Mouse (Mus musculus) layer of hippocampus, postnatal 36 days (tissue): Measurements from ENCODE around the gene Map4. TPM values are rescaled to one million over a fixed set of nuclear protein-coding genes. Genes with fewer than 3 reads are reported as not detected.
"Not testable (repeated sequence)": the region's sequence is repeated elsewhere in the genome, so short reads cannot be mapped to it uniquely, and the experiment has no call there.

ENCODE experiments used
- DNase-seq, 2 experiments: peaks; one replicate each; pipeline ENCODE4 v3.0.0; 2022
- total RNA-seq, 2 experiments: library from RNA; stranded (reverse); gene quantifications; 2 replicates each; pipeline ENCODE4 v1.2.3; 2021

The Map4 gene
- total RNA-seq, 2 experiments from 2014 or later: 555 to 604 TPM

DNA sequence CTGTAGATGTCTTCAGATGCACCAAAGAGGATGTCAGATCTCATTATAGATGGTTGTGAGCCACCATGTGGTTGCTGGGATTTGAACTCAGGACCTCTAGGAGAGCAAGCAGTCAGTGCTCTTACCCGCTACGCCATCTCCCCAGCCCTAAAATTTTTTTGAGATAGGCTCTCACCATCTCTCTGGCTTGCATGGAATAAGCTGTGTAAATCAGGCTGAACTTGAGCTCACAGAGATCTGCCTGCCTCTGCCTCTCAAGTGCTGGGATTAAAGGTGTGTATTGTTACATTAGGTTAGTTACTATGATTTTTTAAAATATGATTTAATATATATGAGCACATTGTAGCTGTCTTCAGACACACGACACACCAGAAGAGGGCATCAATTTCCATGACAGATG lies 2.1 kb upstream of the Map4 start:
- no peak for DNase-seq

DNA sequence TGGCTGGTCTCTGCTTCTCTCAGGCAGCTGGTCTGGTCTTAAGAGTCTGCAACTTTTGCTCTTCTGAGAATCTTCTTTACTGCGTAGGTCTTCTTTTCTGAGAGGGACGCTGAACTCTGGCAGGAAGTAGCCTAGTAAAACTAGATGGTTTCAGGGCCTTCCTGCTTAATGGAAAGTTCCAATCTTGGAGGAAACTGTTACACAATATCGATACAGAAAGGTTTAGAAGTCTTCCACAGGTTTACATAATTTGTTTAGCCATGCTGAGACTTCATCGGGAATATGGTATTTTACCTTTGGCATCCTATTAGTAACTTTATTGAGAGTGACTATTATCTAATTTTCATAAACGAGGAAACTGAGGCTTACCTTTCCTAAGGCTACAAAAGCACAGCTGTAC lies 1.2 kb upstream of the Map4 start:
- DNase-seq: no peak

DNA sequence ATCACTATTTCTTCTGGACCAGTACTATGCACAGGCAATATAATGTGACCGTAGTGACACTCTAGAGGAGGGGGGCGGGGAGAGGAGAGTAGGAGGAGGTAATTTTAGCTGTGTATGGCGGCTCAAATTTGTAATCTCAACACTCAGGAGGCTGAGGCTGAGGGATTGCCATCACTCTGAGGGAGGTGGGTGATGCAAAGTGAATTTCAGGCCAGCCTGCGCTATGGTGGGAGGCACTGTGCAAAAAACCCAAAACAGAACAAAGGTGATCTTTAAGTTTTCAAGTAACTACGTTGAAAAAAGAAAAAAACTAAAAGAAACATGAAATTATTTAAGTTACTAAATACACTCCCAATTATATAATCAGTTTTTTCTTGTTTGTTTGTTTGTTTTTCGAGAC lies 508 bp upstream of the Map4 start:
- DNase-seq: no peak

DNA sequence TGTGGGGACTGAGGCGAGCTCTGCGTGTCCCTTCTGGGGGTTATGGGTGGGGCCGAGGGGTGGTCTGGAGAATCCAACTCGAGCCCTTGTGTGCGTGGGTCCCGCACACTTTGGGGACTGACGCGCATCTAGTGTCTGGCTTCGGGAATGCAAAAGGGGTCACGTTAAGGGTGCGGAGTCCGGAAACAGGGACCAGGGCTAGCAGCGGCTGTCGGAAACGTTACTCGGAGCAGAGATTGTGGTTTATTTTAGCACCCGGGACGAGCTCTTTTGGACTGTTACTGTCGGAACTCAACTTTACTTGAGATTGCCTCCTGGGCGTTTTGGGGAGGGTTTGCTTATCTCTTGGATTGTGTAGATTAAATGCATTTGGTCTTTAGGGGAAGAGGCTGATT lies 1.1 kb downstream of the Map4 start:
- DNase-seq: peak in 1 of 2 experiments; percentile 13

DNA sequence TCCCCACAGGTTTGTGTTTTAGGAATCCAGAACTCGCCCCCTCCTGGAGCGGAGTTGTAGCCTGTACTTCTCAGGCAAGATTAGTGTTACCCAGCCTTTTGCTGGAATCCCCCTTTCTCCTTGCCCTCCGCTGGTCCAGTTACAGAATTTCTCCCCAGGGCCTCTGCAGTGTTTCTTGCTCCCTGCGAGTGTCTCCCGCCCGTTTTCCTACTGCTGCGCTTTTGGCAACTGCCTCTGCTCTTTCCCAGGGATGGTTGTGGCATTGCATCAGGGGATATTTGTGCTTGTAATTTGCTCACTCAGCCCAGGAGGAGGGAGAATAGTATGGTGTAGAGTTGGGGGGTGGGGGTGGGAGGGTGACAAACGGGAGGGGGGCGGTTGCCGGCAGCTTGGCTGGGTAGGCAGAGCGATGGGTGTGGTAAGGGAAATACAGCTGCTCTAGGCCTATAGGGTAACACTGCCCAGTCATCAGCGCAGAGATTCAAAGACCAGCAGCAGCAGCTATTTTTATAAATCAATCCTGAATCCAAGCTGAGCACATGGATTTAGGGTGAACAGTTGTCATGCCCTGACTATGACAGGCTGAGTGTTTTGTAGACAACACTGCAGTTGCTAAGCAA lies 1.6 kb downstream of the Map4 start:
- DNase-seq: peak; percentile 44 to 47

DNA sequence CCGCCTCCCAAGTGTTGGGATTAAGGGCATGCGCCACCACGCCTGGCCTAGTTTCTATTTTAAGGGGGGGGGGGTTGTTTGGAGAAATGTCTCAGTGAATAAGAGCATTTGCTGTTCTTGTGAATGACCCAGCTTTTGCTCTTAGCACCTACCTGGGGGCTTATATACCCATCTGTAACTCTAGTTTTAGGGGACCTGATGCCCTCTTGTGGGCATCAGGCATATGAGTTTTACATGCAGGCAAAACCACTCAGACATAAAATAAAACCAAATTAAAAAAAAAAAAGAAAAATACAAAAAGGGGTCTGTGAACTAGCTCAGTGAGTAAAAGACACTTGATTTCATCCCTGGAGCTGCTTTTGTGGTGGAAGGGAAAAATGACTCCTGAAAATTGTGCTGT lies 8.1 kb downstream of the Map4 start:
- DNase-seq: no peak

DNA sequence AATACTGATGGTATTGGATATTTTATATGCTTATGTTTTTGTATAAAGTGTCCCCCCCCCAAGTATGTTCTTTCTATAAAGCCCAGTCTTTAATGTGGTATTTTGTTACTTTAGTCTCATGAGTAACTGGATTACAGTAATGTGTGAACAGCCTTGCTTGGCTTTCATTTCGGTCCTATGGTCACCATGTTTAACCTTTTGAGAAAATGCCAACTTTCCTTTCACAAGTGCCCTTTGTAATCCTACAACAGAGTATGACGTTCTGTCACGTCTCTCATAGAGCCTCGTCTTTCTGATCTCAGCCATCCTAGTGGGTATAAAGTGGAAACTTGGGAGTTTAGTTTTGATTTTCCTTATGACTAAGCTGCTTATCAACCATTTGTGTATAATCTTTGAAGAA lies 11.5 kb downstream of the Map4 start:
- DNase-seq: no peak

DNA sequence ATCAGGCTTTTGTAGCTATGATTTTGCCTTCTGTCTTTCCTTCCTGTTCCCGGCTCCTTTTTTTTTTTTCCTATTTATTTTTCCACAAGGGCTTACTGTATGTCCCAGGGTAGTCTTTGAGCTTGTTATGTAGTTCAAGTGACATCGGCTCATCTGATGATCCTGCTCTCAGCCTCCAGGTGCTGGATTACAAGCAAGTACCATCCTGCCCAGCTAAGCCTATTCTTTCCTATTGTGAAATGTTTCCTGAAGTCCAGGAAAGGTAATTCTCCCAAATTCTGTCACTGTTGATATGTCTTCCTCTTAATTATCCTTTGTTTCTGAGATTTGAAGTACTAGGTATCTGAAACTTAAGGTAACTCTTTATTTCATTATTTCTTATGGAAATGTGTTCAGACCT lies 13.5 kb downstream of the Map4 start:
- DNase-seq: no peak

DNA sequence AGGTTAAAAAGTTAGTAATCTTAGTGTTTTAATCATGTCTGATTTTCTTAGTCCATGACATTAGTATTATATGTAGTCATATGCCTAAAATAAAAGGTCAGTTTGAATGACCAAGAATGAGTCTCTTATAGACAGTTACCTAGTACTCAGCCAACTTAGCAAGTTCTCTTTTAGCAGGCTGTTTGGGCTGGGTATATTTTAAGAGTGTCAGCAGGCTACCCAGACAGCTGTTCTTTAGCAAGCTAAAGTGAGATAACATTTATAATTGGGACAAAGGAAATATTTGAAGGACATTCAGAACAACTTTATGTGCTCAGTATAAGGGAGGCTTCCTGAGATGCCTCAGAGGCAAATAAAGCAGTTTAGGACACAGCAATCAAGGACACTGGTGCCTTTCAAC lies 17.3 kb downstream of the Map4 start:
- no peak for DNase-seq

DNA sequence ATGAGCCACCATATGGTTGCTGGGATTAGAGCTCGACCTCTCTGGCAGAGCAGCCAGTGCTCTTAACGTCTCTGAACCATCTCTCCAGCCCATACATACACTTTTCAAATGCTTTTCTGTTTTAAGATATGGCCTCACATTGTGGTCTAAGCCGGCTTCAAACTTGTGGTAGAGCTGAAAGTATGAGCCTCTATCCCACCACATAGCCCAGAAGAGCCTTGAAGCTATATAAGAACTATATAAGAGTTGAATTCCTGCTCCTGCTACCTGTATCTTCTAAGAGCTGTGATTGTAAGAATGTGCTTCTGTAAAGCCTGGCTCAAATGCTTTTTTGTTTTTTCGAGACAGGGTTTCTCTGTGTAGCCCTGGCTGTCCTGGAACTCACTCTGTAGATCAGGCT lies 18.5 kb downstream of the Map4 start:
- no peak for DNase-seq

DNA sequence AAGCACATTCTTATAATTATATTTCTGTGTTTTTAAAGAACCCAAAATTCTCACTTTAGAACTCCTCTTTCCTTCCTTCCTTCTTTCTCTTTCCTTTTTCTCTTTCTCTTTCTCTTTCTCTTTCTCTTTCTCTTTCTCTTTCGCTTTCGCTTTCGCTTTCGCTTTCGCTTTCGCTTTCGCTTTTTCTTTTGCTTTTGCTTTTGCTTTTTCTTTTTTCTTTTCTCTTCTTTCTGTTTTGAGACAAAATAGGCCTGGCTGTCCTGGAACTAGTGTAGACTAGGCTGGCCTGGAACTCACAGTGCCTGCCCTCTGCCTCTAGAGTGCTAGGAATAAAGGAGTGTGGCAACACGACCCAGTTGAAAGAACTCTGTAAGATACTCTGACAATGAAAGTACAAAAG lies 22.3 kb downstream of the Map4 start:
- DNase-seq: no peak

DNA sequence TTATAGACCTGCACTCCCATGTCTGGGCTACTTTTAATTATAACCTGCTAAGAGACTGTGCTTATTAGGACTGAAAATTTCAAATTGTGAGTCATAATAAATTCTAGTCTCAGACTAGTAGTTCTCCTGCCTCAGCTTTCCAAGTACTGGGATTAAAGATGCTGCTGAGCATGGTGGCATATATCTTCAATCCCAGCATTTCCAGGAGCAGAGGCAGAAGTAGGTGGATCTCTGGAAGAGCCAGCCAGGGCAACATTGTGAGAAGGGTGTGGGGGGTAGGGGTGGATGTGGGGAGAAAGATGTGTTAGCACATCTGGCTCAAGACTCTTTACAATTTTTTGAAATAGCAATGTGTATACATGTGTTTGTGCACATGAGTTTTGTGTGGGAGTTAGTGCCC lies 23.4 kb downstream of the Map4 start:
- DNase-seq: no peak

DNA sequence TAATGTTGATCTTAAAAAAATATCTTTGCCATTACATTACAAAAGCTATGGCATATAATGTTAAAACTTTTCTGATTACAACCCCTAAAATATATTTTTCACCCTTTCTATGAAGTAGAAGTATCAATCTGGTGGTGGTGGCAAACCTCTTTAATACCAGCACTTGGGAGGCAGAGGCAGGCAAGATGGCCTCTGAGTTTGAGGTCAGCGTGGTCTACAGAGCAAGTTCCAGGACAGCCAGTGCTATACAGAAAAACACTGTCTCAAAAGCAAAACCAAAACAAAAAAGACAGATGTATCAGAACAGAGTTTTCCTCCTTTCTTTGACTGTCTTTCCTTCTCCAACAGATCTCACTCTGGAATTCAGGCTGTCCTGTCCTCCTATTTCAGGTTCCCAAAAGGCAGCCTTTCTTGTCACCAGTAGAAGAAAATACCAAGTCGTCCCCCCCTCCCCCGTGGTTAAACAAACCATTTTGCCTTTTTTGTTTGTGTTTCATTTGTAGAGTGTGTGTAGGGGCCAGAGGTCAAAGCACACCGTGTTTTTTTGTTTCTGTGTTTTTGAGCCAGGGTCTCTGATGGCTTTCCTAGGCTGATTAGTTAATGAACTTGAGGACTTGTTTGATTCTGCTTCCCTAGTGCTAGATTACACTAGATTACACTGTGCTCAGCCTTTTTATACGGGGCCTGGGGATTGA lies 28.3 kb downstream of the Map4 start:
- DNase-seq: no peak

DNA sequence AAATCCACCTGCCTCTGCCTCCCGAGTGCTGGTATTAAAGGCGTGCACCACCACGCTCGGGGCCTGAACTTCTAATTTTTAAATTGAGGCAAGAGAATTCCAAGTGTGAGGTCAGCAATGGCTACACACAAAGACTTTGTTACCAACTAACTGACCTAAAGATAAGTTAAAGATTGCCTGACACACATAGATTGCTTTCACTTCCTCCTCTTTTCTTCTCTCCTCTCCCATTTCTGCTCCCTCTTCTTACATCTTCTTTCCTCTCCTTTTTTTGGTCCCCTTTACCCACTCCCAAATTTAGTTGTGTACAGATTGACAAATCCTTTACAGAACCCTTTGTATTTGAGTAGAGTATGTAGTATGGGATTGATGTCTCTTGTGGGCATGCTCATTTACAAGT lies 29.3 kb downstream of the Map4 start:
- DNase-seq: no peak

DNA sequence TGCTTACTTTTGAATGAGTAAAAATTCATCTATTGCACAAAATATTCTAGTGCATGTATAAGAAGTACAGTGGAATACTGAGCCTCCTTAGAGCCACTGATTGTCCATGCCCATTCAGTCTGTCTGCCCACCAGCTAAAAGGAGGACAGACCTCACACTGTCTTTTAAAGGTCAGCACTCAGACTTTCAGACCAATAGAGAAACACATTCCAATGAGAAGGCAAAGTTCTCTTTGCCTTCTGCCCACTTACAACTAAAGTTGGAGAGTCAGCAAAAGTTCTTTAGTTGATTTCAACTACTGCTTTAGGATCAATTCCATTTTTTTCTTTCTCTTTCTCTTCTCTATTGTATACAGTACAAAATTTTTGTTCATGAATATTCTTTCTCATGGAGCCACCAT lies 33.5 kb downstream of the Map4 start:
- DNase-seq: no peak

DNA sequence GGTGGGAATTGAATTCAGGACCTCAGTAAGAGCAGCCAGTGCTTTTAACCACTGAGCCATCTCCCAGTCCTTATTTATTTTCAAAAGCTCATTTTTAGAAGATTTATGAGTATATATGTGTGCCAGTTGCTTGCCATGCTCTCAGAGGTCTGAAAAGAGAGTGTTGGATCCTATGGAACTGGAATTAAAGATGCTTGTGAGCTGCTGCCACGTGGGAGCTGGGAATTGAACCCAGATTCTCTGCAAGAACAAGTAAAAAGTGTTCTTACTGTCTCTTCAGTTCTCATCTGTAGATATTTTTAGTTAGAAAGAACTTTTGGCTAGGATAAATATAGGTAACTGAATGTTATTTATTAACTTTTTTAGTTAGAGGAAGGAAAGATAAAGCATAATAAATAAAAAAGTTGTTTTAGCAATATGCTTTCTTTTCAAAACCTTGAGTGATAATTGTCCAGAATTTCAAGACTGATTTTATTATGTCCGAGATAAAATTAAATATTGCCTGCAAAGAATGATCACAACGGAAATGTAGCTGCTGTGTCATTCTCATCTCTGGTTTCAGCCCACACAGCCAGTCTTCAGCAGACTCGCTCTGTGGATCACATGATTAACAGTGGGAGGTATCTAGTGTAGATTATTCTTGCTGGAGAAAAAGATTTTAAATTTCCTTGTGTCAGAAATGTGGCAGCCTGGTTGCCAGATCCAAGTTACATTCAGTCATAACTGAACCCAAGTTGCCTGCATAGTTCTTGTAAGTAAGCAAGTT lies 37.3 kb downstream of the Map4 start:
- no peak for DNase-seq

DNA sequence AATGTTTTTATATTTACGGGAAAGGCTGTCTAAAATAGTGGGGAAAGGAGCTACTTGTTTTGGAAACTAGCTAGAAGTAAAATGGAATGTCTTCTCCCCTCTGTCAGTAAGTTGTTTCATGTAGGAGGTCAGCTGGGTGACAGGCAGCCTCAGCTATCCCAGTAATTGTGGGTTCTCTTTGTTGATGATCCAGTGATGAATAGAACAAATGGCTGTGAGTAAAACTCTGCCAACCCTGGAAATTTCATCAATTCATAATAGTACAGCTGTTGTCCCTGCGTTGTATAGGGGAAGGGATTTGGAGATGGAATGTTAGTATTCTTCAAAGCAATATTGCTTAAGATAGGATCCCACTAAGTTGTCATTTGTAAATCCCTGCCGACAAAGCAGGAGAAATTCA lies 37.9 kb downstream of the Map4 start:
- no peak for DNase-seq

DNA sequence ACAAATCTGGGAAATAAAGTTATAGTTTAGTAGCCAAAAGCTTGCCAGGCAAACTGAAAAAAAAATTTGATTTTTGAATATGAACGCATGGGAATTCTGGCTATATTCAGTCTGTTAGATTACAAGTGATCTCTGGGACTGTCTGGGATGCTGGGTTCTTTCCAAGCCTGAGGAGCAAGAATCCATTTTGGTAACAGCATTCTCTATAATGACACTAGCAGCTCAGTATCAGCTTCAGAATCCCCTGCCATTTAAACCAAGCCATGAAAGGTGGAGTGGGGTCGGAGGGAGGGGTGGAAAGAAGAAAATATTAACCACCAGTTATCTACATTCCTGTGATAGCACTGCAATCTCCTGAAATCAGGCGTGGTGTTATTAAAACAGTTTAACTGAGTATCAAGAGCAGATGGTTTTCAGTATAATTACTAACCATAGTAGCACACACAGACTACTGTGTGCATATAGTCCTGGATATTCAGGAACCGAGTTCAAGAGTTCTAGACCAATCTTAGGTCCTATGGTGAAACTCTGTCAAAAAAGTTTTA lies 38.6 kb downstream of the Map4 start:
- no peak for DNase-seq

DNA sequence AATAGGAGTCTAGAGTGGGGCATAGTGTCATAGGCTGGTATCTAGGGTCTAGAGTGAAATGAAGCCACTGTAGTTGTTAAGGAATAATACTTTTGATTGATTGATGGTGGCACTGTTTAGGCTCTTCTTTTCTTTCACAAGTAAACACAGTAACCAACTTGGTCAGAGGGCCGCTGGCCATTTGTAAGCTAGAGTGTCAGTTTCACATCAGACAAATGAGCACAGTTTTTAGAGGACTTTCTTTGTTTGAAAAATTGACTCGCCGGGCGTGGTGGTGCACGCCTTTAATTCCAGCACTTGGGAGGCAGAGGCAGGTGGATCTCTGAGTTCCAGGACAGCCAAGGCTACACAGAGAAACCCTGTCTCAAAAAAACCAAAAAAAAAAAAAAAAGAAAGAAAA lies 40.5 kb downstream of the Map4 start:
- DNase-seq: not testable (repeated sequence)

DNA sequence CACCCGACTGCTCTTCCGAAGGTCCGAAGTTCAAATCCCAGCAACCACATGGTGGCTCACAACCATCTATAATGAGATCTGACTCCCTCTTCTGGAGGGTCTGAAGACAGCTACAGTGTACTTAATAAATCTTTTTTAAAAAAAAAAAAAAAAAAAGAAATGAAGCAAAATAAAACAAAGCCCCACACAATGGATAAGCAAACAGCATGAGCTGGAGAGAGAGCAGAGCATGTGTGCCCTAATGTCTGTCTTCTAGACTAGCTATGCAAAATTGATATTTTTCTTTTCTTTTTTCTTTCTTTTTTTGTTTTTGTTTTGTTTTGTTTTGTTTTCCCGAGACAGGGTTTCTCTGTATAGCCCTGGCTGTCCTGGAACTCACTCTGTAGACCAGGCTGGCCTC lies 49.0 kb downstream of the Map4 start:
- not testable (repeated sequence) for DNase-seq

DNA sequence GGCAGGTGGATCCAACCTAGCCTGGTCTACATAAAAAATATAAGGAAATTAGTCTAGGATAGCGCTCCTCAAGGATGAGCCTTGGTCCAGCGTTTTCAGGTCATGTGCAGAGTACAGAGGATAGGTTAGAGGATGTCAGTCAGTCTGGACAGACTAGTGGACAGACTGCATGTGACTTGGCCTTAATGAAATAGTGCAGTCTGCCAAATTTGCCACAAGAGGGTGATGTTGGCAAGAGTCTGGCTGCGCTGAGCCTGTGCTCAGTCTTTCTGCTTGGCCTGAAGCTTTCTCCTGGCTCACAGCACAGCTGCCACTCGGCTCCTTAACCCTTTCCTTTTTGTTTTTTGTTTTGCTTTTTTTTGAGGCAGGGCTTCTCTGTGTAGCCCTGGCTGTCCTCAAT lies 54.2 kb downstream of the Map4 start:
- DNase-seq: peak; percentile 68 to 76

DNA sequence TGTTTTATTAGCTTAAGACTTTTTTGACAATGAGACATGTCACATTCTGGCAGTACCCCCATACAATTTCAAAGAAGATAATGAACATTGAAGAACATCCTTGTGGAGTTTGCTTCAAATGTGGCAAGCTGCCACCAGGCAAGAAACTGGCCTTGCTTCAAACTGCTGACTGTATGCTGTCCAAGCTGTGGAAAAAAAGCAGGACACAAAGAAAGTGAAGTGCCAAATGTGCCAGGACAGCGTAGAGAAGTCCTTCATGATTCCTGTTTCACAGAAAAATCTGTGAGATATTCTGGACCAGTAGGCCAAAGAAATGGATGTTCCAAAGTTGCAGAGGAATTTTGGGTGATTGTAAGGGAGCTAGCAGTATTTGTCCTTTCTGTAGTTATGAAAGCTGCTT lies 57.8 kb downstream of the Map4 start:
- peak in 1 of 2 experiments; percentile 26 for DNase-seq

DNA sequence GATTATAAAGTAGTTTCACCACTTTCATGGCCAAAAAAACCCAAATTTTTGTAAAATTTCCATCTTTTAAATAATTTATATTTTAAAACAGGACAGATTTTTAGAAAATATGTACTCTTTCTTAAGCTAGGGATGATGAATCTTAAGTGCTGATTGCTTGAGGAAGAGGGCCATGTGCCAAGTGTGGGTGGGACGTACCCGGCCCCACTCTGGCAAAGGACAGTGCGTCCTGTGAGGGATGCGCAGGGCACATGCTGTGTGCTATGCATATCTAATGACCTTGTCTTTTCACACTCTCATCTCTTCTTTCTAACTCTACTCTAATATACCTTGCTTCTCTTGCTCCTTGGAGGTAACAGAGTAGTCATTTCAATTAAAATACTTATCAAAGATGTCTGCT lies 66.2 kb downstream of the Map4 start:
- DNase-seq: peak; percentile 54 to 63

DNA sequence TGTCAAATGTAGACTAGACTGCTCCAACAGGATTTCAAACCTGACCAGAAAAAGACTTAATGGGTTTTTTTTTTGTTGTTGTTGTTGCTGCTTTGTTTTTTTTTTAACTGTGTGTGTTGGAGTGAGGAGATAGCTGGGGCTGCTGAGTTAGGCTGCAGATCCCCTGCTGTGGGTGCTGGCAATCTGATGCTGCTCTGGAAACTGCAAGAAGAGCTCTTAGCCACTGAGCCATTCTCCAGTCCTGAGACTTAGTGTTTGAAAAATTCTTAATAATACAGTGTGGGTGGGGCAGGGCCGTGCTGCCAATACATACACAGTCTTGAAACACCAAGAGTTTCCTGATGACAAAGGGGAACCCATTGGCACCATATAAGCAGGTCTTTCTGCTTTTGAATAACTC lies 70.7 kb downstream of the Map4 start:
- no peak for DNase-seq
